Mouse (Mus musculus): ENCODE measurements around the gene Rapgef2.
"Not testable (repeated sequence)": the region's sequence is repeated elsewhere in the genome, so short reads cannot be mapped to it uniquely, and the experiment has no call there.

Gene Rapgef2

DNA sequence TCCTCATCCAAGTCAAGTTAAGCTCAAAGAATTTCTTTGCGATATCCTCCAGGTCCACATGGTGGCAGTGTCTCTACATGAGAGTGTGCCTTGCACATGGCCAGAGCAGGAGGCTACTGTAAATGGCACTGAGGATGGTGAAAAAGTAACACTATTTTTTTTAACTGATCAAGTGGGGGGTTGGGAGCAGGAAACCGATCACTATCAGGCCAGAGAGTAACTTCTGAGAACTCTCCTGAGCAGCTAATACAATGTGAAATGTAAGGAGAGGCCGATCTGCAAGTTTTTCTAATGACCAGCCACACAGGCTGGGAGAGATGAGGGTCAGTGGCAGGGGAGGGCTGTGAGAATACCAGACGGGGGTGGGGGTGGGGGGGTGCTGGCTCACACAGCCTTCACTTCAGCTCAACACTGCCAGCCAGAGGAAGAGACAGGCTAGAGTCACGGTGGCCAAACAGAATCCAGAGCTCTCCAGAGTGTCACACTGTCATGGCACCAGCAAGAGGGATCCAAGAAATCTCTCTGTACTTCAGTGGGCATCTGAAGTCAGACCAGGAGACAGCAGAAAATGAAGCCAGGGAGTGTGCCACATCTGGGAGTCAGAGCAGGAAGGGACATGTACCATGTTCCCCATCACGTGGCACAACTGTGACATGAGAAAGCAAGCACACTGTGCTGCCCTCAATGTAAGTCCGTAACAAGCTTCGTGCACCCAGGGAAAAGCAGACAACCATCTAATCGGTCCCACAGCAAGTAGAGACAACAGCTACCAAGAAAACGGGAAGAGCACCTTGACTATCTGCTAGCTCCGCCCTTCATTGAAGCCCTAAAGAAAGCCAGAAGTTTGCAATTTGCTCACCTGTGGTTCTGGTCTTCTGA is 83.8 kb downstream of the Rapgef2 start:
- peak; percentile 44 for DNase-seq (ENCODE audit: low spot score)

DNA sequence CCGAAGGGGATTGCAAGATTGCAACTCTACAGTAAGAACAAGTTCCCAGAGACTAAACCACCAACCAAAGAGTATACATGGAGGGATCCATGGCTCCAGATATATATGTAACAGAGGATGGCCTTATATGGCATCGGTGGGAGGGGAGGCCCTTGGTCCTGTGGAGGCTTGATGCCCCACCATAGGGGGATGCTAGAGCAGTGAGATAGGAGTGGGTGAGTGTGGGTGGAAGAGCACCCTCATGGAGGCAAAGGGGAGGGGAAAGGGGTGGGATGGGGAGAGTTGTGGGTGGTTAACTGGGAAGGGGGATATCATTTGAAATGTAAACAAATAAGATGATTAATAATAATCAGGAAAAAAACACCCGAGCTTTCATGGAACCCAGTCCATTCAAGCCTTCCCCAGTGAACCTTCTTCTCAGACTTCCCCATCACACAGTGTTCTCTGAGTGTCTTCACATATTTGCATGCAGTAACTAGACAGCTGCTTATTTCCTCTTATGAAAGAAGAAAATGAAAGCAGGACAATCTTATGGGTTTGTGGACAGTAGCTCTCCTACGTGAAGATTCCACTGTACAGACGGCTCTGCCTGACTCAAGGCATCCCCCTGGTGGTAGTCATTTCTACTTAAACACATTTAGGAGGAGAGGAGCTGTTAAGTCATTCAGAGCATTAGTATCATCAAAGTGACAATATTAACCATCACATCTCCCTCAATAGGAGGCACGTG is 89.4 kb downstream of the Rapgef2 start:
- DNase-seq (ENCODE audit: low spot score), result peak; percentile 21

DNA sequence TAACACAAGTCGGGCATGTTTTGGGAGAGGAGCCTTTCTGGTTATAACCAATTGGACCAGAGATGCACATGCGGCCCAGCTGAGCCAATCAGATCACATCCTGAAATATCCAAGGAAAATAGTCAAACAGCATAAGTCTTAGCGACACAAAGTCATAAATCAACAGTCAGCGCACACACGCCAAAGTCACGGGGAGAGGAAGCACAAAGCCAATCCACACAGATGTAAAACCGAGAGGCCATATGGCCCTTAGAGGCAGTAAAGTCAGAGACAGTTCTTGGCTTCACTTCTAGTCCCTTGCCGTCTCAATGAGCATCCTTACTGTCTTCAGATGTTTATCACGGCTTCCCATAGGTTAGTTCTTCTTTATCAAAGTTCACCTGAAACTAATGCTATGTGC is 91.0 kb downstream of the Rapgef2 start:
- DNase-seq (ENCODE audit: low spot score), result no peak

DNA sequence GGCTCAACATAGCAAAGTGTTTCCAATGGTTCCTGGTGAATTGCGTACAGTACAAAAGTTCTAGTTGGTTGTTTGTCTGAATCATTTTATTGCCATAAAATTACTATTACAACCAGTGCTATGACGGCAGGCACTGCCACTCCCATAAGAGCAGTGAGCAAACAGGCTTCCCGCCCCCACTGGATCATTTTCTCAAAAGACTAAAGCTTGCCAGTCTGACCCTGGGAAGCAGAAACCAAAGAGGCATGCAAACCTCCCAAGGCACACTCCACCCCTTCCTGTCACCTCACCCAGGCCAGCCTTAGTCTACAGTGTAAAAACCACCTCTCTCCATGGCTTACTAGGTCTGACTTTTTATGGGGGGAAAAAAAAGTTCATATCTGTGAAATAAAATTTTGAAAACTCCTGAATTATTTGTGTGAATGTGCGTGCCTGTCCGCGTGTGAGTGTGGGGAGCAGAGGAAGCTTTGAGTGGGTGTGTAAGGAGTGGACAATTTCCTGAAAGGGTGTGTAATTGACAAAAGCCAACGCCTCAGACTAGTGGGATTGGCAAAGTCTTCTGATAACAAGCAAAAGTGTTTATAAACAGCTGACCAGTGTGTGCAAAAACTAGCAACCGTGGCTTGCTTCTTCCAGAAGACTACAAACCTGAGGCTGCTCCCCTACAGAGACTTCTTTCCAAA is 92.1 kb downstream of the Rapgef2 start:
- no peak for DNase-seq (ENCODE audit: low spot score)

DNA sequence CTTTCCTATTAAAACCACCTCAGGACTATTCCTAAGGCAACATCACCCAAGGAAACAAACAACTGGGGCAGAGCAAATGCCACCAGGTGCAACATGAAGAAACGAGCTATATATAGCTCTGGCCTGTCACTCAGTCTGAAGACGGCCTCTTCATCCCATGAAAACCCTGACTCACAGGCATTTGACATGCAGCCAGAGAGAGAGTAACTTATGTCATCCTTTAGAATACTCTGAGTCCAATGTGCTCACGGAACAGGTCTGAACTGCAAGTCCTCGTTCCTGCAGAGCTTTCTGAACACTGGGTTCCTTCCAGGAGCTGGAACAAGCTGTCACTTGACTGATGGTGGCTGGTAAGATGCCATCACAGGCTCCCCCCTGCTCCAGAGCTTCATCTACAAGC is 93.3 kb downstream of the Rapgef2 start:
- DNase-seq (ENCODE audit: low spot score), result no peak

DNA sequence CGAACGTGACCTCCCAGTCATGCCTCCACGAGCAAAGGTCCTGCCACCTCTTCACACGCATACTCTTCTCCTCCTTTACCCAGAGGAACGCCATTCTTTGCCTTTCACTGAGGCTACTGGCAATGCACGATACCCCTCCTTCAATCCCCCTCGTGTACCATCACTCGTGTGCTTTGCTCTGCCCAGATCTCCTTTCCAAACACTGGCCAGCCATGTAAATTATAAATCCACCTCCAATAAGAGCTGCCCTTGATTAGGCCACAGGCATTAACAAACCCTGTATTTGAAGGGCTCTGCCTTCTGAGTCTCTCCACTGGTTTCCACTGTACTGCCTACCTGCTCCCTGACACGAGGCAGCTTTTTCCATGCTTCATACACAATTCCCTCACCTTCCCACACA is 94.3 kb downstream of the Rapgef2 start:
- no peak for DNase-seq (ENCODE audit: low spot score)

DNA sequence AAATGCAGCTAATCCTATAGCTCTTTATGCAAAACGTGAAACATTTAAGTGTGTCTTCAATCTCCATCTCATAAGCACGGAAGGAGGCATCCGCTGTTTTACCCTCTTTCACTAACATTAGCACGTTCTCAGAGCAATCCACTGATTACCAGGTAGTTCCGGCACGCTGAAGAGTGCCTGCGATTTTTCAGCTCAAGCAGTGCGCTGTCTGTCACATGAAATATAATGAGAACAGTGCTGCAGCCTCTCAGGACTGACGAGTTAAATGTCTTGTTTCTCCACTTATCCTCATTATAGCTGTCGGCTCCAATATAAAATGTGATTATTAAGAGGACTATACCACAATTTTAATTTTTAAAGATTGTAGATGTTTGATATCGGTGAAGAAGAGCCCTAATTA is 94.8 kb downstream of the Rapgef2 start:
- no peak for DNase-seq (ENCODE audit: low spot score)

DNA sequence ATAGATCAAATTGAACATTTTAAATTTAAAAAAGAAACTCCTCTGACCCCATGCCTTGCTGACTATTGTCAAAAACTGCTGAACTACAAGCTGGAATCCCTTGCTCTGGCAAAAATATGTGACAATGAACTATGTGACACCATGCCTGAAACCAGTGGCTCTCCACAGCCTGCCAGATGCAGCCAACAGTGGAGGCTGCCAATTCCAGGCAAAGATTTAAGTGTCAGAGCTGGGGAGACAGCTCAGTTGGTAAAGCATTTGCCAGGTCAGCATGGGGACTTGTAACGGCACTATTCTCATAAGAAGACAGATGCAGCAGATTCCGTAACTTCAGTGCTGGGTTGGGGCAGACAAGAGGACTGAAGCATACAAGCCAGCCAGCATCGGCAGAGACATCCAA is 95.9 kb downstream of the Rapgef2 start:
- DNase-seq (ENCODE audit: low spot score), result no peak

DNA sequence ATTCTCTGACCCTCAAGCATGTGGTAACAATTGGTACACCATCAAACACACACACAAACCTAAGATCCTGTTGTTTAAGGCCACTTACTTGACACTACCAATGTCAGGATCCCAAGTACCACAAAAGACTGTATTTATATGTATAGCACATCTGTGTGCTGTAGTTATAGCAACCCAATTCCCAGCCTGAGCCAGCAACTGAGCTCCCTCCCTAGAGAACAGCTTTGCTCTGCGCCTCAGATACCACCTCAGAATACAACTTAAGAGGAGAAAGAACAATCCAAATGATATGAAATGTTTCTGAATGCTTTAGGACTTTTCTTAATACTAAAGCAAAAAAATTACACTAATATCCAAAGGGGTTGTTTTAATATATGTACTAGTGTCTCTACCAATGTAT is 98.4 kb downstream of the Rapgef2 start:
- no peak for DNase-seq (ENCODE audit: low spot score)

DNA sequence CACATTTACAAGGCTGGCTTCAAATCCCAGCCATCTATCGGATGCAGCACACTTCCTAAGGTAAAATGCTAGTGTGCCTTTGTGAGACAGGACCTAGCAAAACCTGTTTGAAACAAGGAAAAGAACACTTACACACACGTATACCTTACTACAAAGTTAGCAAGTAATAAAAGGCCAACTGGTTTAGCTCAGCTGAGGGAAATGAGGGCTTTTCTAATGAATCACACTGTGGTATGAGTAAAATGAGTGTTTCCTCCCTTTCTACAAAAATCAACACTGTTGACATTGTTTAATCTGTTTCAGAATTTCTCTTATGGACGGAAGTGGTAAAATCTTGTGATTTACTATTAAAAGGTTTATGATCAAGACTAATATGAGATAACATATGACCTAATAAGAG is 104.0 kb downstream of the Rapgef2 start:
- no peak for DNase-seq (ENCODE audit: low spot score)

DNA sequence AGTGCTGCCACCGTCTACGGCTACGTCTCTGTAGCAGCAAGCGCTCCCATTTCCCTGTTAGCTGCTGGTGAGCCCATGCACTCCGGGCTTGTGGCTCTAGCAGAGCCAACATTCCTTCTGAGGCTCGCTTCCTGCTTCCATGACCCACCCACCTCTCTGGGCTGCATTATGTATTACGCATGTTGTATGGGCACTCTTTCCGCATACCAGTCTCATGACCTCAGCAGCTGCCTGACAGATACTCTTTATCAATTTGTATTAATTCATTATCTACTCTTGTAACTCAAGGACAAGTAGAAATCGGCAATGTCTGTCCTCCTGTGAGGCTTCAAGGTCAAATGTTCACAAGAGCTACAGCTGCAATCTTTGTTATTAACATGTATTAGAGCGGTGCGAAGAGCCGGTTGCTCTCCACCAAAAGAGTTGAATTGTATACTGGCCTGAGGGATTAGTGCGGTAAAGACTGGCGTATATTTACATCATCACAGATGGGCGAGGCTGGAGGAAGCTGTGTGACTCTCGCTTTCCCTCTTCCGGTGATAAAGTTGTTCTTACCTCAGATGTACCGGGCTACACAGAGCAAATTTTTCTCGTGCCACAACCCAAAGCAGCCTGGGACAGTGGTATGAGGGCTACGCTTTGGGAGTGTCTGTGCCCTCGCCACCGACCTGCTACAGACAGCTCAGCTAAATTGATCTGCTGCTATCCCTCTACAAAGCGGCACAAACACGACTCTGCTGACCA is 104.9 kb downstream of the Rapgef2 start:
- no peak for DNase-seq (ENCODE audit: low spot score)

DNA sequence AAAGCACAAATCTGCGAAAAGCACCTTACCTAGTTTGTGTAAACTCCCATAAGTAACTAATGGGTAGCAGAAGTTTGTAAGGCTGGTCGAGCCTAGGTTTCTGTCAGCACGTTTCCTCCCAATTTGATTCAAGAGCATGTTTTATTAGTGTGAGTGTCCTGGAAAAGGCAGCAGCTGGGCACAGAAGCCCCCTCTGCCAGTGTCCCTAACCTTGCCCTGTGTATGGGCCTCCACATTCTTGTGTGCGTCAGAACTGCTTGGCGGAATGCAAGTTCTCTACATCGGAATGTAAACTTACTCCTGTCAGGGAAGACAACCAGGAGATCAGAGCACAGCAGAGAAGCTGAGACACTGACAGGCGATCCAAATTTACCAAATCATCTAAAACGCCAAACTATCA is 106.2 kb downstream of the Rapgef2 start:
- DNase-seq (ENCODE audit: low spot score), result no peak

DNA sequence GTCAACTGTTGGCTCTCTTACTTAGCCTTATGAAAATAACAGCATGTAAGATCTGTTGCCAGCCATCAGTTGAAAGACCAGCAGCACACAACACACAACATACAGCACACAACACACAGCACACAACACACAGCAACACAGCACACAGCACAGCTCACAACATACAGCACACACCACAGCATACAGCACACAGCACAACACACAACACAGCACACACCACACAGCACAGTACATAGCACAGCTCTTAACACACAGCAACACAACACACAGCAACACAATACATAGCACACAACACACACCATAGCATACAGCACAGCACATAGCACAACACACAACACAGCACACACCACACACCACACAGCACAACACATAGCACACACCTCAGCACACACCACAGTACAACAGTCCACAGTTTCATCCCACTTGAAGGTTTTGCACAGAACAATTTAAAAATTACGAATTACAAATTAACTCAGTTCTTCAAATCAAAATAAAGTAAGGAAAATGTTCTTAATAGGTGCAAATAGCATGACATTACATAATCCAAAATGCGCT is 106.7 kb downstream of the Rapgef2 start:
- no peak for DNase-seq (ENCODE audit: low spot score)

DNA sequence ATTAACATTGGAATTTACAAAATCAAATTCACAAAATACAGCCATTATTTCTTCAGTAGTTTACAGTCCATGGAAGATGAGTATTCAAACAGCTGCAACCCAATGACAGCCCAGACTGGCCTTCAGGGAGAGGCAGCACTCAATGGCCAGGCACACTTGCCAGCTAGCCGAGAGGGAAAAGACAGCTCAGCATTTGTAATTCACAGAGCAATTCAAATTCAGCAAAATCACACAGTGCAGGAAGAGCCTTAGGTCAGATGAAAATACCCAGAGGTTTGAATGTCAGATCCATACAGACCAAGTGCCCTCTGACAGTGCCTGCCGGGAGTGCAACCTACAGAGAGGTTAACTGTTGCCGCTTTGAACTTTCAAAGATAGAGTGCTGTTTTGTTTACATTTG is 107.6 kb downstream of the Rapgef2 start:
- DNase-seq (ENCODE audit: low spot score), result no peak

DNA sequence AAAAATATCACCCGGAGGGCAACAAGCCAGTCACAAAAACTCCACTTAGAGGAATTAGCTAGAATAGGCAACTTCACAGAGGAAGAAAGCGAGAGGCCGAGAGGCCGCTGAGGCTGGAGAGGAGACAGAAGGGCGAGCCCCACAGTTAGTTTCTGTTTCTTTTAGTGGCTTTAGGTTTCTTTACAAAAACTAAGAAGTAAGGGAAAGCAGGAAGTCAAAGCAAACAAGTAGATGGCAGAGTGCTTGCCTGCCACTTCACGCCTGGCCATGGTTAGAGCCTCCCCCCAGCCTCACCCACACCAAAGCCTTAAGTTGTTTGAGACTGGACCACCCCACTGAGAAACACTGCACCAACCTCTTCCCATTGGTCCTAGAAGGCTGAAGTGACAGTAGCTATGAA is 108.2 kb downstream of the Rapgef2 start:
- no peak for DNase-seq (ENCODE audit: low spot score)

DNA sequence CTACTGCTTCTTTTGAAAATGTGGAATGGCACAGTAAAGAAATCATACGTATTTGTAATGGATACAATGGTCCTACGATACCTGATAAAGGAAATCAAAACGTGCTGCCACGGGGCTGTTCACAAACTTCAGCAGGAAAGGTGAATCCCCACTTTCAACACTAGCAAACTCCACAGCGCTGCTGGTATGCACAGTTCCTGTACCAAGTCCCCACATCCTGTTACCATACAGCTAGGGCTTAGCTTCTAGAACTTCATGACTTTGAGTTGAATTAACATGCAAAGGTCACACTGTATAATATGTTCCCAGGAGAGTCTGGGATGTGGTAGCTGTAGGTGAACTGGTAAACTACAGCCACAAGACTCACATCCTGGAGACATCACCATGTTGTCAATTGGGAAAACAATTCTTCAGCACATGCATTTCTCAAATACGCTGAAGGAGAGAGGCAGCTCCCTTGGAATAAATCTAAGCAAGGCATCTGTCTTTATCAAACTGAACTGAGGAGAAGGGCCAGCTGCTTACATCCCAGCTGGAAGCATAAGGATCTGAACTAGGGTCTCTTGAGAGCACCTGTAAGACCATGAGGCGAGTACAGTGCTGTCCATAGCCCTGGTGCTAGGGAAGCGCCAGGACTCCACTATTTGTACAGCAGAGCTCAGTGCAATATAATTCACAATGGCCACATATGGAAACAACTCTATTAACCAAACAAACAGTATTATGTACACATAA is 109.0 kb downstream of the Rapgef2 start:
- no peak for DNase-seq (ENCODE audit: low spot score)

DNA sequence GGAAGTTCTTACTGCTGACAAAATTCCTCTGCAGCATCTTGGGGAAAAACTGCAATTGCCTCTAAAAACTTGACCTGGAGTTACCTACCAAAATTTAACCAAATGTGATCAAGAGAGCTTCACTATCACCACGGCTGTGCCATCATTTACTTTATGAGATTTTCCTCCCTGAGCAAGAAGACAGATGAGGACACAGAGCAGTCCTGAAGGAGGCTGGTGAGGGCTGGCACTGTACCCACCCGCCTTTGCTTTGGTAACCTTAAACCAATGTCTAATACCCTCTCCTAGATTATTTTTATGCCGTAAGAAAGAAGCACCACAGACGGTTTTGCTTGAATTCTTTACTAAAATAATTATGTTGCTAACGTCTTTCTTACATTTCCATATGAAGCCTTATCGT is 112.1 kb downstream of the Rapgef2 start:
- DNase-seq (ENCODE audit: low spot score), result no peak

DNA sequence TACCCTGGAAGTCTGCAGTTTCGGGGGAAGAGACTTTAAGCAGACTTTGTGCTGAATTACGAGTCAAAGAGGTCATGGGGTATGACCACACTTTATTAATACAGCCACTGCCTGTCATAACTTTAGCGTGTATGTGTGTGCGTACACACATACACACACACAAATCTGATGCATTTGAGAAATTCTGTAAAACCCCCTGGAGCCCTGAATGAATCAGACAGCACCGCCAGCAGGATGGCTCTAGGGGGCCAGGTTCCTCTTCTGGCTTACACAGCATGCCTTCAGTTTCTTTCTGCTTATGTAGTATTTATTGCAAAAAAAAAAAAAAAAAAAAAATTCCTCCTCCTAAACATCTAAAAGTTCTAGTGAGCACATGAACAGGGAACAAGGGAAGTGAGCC is 113.0 kb downstream of the Rapgef2 start:
- DNase-seq (ENCODE audit: low spot score), result no peak

DNA sequence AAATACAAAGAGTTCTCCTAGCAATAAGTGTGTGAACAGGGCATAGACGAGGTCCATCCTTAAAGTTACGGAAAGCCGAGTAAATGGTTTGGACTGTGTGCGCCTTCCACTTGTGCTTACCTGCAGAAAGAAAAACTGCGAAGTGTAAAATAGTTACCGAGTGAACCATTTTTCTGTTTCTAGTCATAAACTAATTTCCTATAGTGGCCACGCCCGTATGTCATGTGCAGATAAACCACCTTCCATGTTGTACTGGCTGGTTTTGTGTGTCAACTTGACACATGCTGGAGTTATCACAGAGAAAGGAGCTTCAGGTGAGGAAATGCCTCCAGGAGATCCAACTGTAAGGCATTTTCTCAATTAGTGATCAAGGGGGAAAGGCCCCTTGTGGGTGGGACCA is 115.2 kb downstream of the Rapgef2 start:
- DNase-seq (ENCODE audit: low spot score), result not testable (repeated sequence)

DNA sequence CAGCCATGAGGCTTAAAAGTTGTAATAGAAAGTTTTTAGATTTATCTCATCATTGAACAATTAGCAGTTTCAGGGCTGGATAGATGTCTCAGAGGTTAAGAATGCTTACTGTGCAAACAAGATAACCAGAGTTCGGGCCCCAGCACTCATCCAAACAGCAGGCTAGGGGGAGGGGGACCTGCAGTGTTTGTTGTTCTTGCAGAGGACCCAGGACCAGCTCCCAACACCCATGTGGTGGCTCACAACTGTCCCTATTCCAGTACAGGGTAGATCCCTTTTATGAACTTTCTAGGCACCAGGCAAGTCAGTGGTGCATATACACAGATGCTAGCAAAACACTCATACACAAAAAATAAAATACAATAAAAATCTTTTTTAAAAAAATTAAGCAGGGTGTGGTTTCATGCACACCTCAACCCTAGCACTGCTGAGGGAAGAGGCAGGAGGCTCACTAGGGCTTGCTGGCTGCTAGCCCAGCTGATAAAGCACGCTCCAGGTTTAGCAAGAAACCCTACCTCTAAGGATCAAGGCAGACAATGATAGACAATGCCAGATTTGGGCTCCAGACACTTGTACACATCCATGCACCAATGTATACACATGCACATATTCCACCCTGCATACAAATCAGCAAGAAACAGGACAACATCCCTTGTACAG is 118.0 kb downstream of the Rapgef2 start:
- DNase-seq (ENCODE audit: low spot score), result no peak

DNA sequence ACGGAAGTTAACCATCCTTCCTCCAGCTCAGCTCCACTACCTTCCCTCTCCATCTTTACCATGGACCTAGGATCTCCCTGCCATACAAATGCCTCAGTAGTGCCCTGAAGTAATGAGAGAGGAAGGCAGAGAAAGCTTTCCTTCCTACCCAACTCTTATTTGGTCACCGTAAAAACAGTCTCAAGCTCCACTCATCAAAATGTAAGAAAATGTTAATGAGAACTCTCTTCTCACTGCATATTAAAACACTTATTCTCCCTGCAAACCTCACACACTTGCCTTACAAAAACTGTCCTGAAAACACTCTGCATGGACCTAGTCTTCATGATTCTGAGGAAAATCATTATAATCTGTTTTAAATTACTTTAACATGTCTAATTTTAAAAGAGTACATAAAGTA is 118.7 kb downstream of the Rapgef2 start:
- no peak for DNase-seq (ENCODE audit: low spot score)

Data from c-Kit-positive CD71-positive TER-119-positive erythroid progenitor cells, embryonic 14.5 days (primary cell).